Mouse (Mus musculus) layer of hippocampus, adult 9-11 months (tissue): ENCODE results near the gene Exd1.

ENCODE experiments used
- DNase-seq: peaks from one replicate; pipeline ENCODE4 v3.0.0; 2022

Exd1 gene

DNA sequence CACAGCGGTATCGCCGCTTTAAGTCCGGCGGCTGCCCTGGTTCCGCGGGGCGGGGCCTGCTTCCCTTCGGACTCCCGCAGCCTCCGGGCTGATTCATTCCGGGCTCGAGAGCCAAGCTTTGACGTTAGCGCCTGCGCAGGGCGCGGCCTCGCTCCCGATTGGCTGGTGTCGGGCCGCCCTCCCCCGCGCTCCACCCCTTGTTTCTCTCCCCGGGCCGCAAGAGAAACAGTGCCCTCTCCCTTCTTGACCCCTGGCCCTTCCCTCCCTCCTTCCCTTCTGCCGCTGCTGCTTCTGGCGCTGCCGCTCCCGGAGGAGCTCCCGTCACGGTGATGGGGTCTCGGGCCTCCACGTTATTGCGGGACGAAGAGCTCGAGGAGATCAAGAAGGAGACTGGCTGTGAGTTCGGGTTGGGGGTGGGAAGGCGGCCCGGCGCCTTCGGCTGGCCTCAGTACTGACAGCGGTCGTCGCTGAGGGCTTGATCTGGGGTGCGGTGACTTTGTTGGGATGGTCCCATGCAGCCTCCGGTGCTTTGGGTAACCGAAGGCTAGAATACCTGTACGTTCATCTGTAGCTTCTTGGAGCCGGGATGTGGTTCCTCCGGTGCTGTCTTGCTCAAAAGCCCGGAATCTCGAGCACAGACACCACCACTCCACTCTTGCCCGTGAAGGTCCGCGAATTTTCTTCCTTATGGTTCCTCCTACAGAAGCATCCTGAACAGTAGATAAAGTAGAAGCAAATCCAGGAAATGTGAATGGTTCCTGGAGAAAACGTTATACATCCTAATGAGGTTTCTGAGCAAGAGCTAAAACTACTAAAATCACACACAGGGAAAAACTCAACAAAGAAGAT, at the start of gene Exd1, which contains the start of gene Chp1:
Gene Exd1 (minus strand): TSS at position 106 of the 849 bp plus-strand sequence.
Gene Chp1 (plus strand): TSS at position 176 of the 849 bp plus-strand sequence.
- DNase-seq, result peak; percentile 98

- DNase-seq, result peak; percentile 73
These were observed 49.4 kb upstream of the Exd1 start for GRCm38 (mm10) chr2:119596781-119597330.

GRCm38 (mm10) chr2:119595308-119595707, 47.9 kb upstream of the Exd1 start:
- DNase-seq, result no peak

- peak; percentile 96 for DNase-seq
These were observed 46.9 kb upstream of the Exd1 start for GRCm38 (mm10) chr2:119594113-119594981.

DNA sequence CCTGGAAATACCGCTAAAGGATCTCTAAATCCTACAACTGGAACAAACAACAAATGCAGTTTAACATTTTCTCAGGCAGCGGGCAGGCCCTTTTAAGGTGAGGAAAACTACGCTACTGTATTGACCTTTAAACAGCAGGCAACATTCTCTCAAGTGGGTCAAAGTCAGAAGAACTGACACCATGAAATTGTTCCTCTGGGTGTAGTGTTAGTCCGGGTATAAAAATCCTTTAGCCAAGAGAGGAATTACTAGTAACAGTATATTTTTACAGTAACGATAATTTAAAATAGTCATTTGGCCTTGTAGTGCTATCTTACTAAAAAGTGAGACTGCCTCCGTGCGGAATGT, 46.3 kb upstream of the Exd1 start:
- no peak for DNase-seq

GRCm38 (mm10) chr2:119591247-119591646, 43.8 kb upstream of the Exd1 start:
- DNase-seq, result no peak

DNA sequence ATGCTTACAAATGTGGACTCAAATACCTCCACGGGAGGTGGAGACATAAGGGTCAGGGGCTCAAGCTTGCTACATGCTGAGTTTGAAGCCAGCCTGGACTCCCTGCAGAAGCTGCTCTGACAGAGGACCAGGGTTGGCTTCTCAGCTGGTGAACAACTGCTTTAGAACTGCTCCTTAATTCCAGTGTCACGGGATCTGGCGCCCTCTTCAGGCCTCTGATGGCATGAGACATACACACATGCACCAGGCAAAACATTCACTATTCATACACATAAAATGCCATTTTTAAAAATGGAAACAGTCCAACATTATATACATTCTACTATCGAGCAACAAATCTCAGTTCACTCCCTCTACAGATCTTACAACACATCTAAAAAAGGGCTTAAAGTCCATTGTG, 40.0 kb upstream of the Exd1 start:
- DNase-seq, result no peak

- no peak for DNase-seq
These were observed 36.9 kb upstream of the Exd1 start for GRCm38 (mm10) chr2:119584282-119584681.

- no peak for DNase-seq
These were observed 36.0 kb upstream of the Exd1 start for GRCm38 (mm10) chr2:119583439-119583838.

- DNase-seq, result no peak
These were observed 34.1 kb upstream of the Exd1 start for GRCm38 (mm10) chr2:119581571-119581970.

GRCm38 (mm10) chr2:119572471-119572870, 25.0 kb upstream of the Exd1 start:
- no peak for DNase-seq

GRCm38 (mm10) chr2:119566182-119566855, 18.9 kb upstream of the Exd1 start:
- no peak for DNase-seq

DNA sequence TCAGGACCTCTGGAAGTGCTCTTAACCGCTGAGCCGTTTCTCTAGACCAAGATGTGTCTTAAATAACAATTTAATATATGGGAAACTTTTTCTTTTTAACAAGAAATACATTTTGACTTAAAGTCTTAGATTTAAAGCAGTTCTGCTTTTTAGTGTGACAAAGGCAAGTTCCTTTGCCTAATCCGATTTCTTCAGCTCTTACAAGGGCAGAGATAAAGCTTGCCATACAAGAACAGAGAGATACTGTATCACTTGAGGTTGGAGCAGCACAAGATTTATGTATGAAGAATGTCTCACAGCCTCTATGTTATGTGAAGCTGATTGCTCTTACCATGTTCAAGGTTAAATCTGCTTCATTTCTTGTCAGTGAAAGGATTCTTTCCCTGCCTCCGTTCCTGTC, 17.9 kb upstream of the Exd1 start:
- DNase-seq, result no peak

DNA sequence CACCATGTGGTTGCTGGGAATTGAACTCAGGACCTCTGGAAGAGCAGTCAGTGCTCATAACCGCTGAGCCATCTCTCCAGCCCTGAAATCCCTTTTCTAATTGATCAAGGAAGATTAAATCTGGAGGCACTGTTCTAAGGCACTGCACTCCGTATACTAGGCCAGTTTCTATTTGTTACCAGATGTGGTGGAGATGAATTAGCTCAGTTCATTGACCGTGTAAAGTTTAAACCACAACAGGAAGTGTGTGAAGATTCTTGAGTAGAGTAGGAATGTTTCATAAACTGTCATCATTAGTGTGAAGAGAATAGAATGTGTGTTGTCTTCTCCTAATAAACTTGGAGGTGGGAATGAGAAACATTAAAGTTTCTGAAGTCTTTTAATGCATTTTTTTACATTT, 14.4 kb upstream of the Exd1 start:
- no peak for DNase-seq

GRCm38 (mm10) chr2:119558737-119559340, 11.4 kb upstream of the Exd1 start:
- no peak for DNase-seq

DNA sequence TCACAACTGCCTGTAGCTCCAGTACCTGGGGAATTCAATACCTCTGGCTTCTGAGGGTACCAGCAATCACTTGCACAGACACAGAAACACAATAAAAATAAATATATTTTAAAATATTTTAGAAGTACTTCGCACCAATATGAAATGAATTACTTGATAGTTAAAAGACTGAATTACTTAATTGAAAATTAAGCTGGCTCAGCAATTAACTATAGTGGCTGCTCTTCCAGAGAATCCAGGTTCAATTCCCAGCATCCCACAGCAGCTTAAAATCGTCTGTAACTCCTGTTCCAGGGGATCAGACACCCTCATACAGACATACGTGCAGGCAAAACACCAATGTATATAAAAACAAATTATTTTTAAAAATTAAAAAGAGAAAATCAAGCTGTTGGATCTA, 10.6 kb upstream of the Exd1 start:
- no peak for DNase-seq

GRCm38 (mm10) chr2:119549678-119550077, 2.3 kb upstream of the Exd1 start:
- peak; percentile 9 for DNase-seq

DNA sequence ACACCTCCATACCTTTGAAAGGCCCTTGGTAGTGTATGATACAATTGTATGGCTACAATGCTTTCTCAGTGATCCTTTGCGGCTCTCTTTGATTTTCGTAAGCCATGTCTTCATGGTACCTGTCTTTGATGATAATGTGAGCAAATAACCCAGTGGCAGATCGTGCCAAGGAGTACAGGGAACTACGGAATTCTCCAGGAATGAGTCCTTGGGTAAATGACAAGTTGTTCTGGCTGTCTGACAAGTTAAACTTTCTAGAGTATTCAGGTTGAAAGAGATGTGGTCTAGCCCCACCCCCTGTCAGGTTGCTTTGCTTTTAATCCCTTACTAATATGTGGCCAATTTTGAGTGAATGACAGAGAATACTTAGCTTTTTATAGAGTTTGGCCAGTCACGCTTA, 1.3 kb upstream of the Exd1 start:
- DNase-seq, result no peak

GRCm38 (mm10) chr2:119548371-119548660, 889 bp upstream of the Exd1 start:
- DNase-seq, result no peak

GRCm38 (mm10) chr2:119546848-119547521, 442 bp downstream of the Exd1 start:
- peak; percentile 76 for DNase-seq

DNA sequence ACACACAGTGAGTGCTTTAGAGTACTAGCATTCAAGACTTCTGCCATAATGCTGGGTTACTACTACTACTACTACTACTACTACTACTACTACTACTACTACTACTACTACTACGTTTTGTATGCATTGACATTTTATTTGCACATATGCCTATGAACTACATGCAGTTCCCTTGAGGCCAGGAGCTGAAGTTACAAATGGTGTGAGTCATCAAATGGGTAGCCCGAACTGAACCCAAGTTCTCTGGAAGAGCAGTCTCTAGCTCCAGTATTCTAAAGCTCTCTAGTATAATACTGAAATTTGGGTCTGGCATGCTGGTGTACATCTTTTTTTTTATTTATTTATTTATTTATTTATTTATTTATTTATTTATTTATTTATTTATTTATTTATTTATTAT, 3.8 kb downstream of the Exd1 start:
- no peak for DNase-seq

DNA sequence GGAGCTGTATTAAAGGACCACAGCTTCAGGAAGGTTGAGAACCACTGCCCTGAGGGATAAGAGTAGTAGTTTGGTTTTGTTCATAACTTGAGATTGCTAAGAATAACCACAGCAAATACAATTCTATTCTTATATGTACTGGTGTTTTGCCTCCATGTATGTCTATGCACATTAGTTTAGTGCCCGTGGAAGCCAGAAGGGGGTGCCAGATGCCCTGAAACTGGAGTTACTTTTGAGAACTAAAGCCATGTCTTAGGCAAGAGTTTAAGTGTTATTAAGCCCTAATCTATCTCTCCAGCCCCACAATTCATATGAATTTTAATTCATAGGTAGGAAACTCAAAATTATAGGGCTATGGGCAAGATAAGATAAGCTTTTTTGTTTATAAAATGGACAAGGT, 5.3 kb downstream of the Exd1 start:
- peak; percentile 56 for DNase-seq
